9 mouse cellular contexts compared by ENCODE assay signal in genomic region chr16:89774553-89774913, GRCm38 (mm10).
DNase-seq lines count a peak whose midpoint lies in the region; ATAC-seq and TF ChIP-seq lines count a peak whose summit lies in the region.
"Had no signal": no experiment of that assay in that cellular context is flagged by ENCODE, and none has a peak within 500 bp of the region (broad histone marks: within the 10 kb centered on the region; RNA-seq: fewer than 3 reads in every experiment).

No protein-coding gene starts in this region.

- no peak for TF ChIP-seq POLR2A in limb, embryonic 14.5 days (IDR thresholded peaks at IDR 0.05; ENCODE audit: borderline replicate concordance, extremely low read depth, insufficient read depth, insufficient read length)

- no peak overlapping the region for H3K27ac ChIP-seq in liver, embryonic 11.5 days (ENCODE audit: low read depth, low read length)
- H3K27ac ChIP-seq in forebrain, embryonic 15.5 days (replicated peaks) = no peak overlapping the region
- H3K27ac ChIP-seq in limb, embryonic 14.5 days (replicated peaks; ENCODE audit: low read depth, low read length) = no peak overlapping the region
- H3K27ac ChIP-seq in neural tube, embryonic 15.5 days (replicated peaks) = no peak overlapping the region
- H3K27ac ChIP-seq: liver, embryonic 13.5 days had no signal

- H3K4me3 ChIP-seq in liver, embryonic 11.5 days (ENCODE audit: low read depth, low read length) = no peak overlapping the region; the same call in 1 of the 2 replicates
- peak overlapping the region; percentile 40; the same call in 1 of the 2 replicates for H3K4me3 ChIP-seq in forebrain, embryonic 15.5 days
- H3K4me3 ChIP-seq in limb, embryonic 14.5 days (replicated peaks; ENCODE audit: low read length) = peak overlapping the region; percentile 41
- H3K4me3 ChIP-seq in neural tube, embryonic 15.5 days (replicated peaks) = peak overlapping the region; percentile 41

- H3K36me3 ChIP-seq in liver, embryonic 11.5 days (ENCODE audit: control insufficient read depth, insufficient read depth, low read length) = no peaks in the 10 kb centered on the region
- H3K36me3 ChIP-seq in forebrain, embryonic 15.5 days = no peaks in the 10 kb centered on the region
- H3K36me3 ChIP-seq in limb, embryonic 14.5 days (ENCODE audit: control insufficient read depth, insufficient read depth, low read length) = no peaks in the 10 kb centered on the region
- no peaks in the 10 kb centered on the region for H3K36me3 ChIP-seq in neural tube, embryonic 15.5 days
- H3K36me3 ChIP-seq: liver, embryonic 13.5 days had no signal

- peaks cover 3% of the 10 kb centered on the region; the same call in 1 of the 2 replicates for H3K27me3 ChIP-seq in liver, embryonic 11.5 days (replicated peaks; ENCODE audit: control insufficient read depth, insufficient read depth, low read length)
- no peaks in the 10 kb centered on the region for H3K27me3 ChIP-seq in forebrain, embryonic 15.5 days
- no peaks in the 10 kb centered on the region for H3K27me3 ChIP-seq in limb, embryonic 14.5 days (ENCODE audit: control insufficient read depth, insufficient read depth, low read length)
- H3K27me3 ChIP-seq in neural tube, embryonic 15.5 days (replicated peaks) = 0 out of 2 replicates have a peak, but pooled peaks cover 5% of the 10 kb centered on the region

- no peak for DNase-seq in liver, embryonic 11.5 days (ENCODE audit: low spot score)
- DNase-seq in liver = no peak
- DNase-seq in limb, embryonic 14.5 days (ENCODE audit: low spot score) = no peak
- DNase-seq in embryo, embryonic 10.5 days (ENCODE audit: low spot score) = no peak
- no peak for DNase-seq in left cerebral cortex, adult 8-10 months (ENCODE audit: low spot score in 2 of 2)
- no peak for DNase-seq in cerebellum, postnatal 36 days

- H3K4me2 ChIP-seq in liver, embryonic 11.5 days = peak overlapping the region; percentile 90
- peak overlapping the region; percentile 80 for H3K4me2 ChIP-seq in forebrain, embryonic 15.5 days (replicated peaks)
- peak overlapping the region; percentile 88 for H3K4me2 ChIP-seq in limb, embryonic 14.5 days (replicated peaks; ENCODE audit: low read depth, low read length, severe bottlenecking)
- H3K4me2 ChIP-seq in neural tube, embryonic 15.5 days = peak overlapping the region; percentile 86

- ATAC-seq in liver, embryonic 11.5 days (replicated peaks; ENCODE audit: low FRiP score) = peak; percentile 15; the same call in 1 of the 2 replicates
- no peak for ATAC-seq in forebrain, embryonic 15.5 days (replicated peaks)
- no peak for ATAC-seq in limb, embryonic 14.5 days (ENCODE audit: low FRiP score, low read depth)
- ATAC-seq in neural tube, embryonic 15.5 days (ENCODE audit: low FRiP score) = peak; percentile 22; the same call in 1 of the 2 replicates

- 36% methylated on average over 10 of the region's 10 CpGs for WGBS in liver, embryonic 11.5 days
- 27% methylated on average over 10 of the region's 10 CpGs for WGBS in forebrain, embryonic 15.5 days
- WGBS in limb, embryonic 14.5 days = 40% methylated on average over 10 of the region's 10 CpGs
- 26% methylated on average over 10 of the region's 10 CpGs for WGBS in neural tube, embryonic 15.5 days

- H3K9me3 ChIP-seq in liver, embryonic 11.5 days (ENCODE audit: control insufficient read depth, low read length) = peaks cover 6% of the 10 kb centered on the region; the same call in 1 of the 2 replicates
- peaks cover 6% of the 10 kb centered on the region; the same call in 1 of the 2 replicates for H3K9me3 ChIP-seq in forebrain, embryonic 15.5 days
- H3K9me3 ChIP-seq in limb, embryonic 14.5 days (ENCODE audit: control insufficient read depth, low read length) = peaks cover 9% of the 10 kb centered on the region
- peaks cover 7% of the 10 kb centered on the region for H3K9me3 ChIP-seq in neural tube, embryonic 15.5 days (replicated peaks)
- H3K9me3 ChIP-seq: liver, embryonic 13.5 days had no signal

- no peaks in the 10 kb centered on the region for H3K4me1 ChIP-seq in liver, embryonic 11.5 days (replicated peaks; ENCODE audit: control insufficient read depth, insufficient read depth, low read length)
- H3K4me1 ChIP-seq in forebrain, embryonic 15.5 days = peaks cover 4% of the 10 kb centered on the region; the same call in 1 of the 2 replicates
- H3K4me1 ChIP-seq in limb, embryonic 14.5 days (ENCODE audit: control insufficient read depth, insufficient read depth, low read length) = no peaks in the 10 kb centered on the region
- H3K4me1 ChIP-seq in neural tube, embryonic 15.5 days = peaks cover 7% of the 10 kb centered on the region; the same call in 1 of the 2 replicates

- H3K9ac ChIP-seq in liver, embryonic 11.5 days (ENCODE audit: low read depth, low read length) = no peak overlapping the region
- no peak overlapping the region for H3K9ac ChIP-seq in forebrain, embryonic 15.5 days (replicated peaks)
- no peak overlapping the region for H3K9ac ChIP-seq in limb, embryonic 14.5 days (ENCODE audit: low read depth, low read length, severe bottlenecking)
- no peak overlapping the region for H3K9ac ChIP-seq in neural tube, embryonic 15.5 days (replicated peaks)
- H3K9ac ChIP-seq: liver, embryonic 13.5 days had no signal

Comparison
In these comparisons a context has a peak if more than half of its experiments do, and no peak if none do; other contexts are left out.
1. ATAC-seq: peak in liver, embryonic 11.5 days (single experiment) and neural tube, embryonic 15.5 days (single experiment); none in forebrain, embryonic 15.5 days (single experiment) and limb, embryonic 14.5 days (single experiment).
2. Peak in every context shown above with its lines, with median percentiles within 50 percentile points of each other: H3K4me2 ChIP-seq.